Mouse (Mus musculus): ENCODE measurements around the gene Ercc6l2. TPM values are rescaled to one million over a fixed set of nuclear protein-coding genes. Genes with fewer than 3 reads are reported as not detected.

Ercc6l2 gene
- 1.8 and 6.1 TPM in 2 replicates for polyA plus RNA-seq (2012; ENCODE audit: insufficient read depth, low replicate concordance)

GRCm38 (mm10) chr13:63814746-63815681 lies at the start of gene Ercc6l2:
Gene Ercc6l2, plus strand, starts transcription at chr13:63815240.
- H3K36me3 ChIP-seq (replicated peaks; ENCODE audit: low read length), result no peaks in the 10 kb centered on the region
- peak within 1 kb of the TSS; percentile 95 for H3K4me3 ChIP-seq (replicated peaks)
- no peaks in the 10 kb centered on the region for H3K27me3 ChIP-seq (replicated peaks)

DNA sequence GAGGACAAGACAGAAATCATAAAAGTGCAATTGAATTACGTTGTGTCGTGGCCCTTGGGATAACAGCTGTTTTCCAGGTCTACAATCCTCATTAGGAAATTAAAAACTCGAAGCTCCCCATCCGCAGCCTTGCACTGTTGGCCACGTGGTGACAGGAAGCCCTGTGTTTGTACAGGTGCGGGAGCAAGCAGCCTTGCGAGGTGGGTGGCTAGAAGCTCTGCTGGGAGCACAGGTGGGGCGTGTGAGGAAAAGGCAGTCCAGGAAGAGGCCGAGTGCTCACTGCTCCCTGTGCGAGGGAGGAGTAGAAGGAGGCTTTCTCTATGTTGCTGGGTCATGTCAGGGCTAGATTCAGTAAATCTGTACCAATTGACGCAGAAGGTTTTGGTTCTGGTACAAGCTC lies 49.0 kb upstream of the Ercc6l2 start:
- TF ChIP-seq GATA1 (IDR thresholded peaks at IDR 0.05; ENCODE audit: borderline replicate concordance, low read length) (no peak), FLI1 (IDR thresholded peaks at IDR 0.05; ENCODE audit: low read length) (no peak)
- H3K27me3 ChIP-seq (replicated peaks), result no peaks in the 10 kb centered on the region
- no peaks in the 10 kb centered on the region; the same call in 1 of the 2 replicates for H3K9me3 ChIP-seq
- H3K4me3 ChIP-seq (replicated peaks), result no peak overlapping the region
- no peaks in the 10 kb centered on the region for H3K4me1 ChIP-seq
- H3K36me3 ChIP-seq (replicated peaks; ENCODE audit: low read length), result no peaks in the 10 kb centered on the region

More at GRCm38 (mm10) chr13:63814746-63815681, at the start of gene Ercc6l2:
- Histone ChIP-seq H3K9me3 (no peaks in the 10 kb centered on the region), H3K4me1 (peaks cover 42% of the 10 kb centered on the region)
- TF ChIP-seq GATA1 (IDR thresholded peaks at IDR 0.05; ENCODE audit: borderline replicate concordance, low read length) (no peak), FLI1 (IDR thresholded peaks at IDR 0.05; ENCODE audit: low read length) (peak; percentile 49; the same call in 1 of the 2 replicates)

- no peaks in the 10 kb centered on the region for H3K4me1 ChIP-seq
- no peak overlapping the region for H3K4me3 ChIP-seq (replicated peaks)
- no peaks in the 10 kb centered on the region for H3K36me3 ChIP-seq (replicated peaks; ENCODE audit: low read length)
- no peaks in the 10 kb centered on the region; the same call in 1 of the 2 replicates for H3K9me3 ChIP-seq
- H3K27me3 ChIP-seq (replicated peaks), result no peaks in the 10 kb centered on the region
- TF ChIP-seq FLI1 (IDR thresholded peaks at IDR 0.05; ENCODE audit: low read length), result no peak
- no peak for TF ChIP-seq GATA1 (IDR thresholded peaks at IDR 0.05; ENCODE audit: borderline replicate concordance, low read length)
These were observed 44.0 kb upstream of the Ercc6l2 start for GRCm38 (mm10) chr13:63771009-63771408.

GRCm38 (mm10) chr13:63778925-63779324 lies 36.1 kb upstream of the Ercc6l2 start:
- no peak for TF ChIP-seq FLI1 (IDR thresholded peaks at IDR 0.05; ENCODE audit: low read length)
- TF ChIP-seq GATA1 (IDR thresholded peaks at IDR 0.05; ENCODE audit: borderline replicate concordance, low read length), result no peak
- Histone ChIP-seq H3K4me3 (replicated peaks) (no peak overlapping the region), H3K36me3 (replicated peaks; ENCODE audit: low read length) (no peaks in the 10 kb centered on the region), H3K4me1 (no peaks in the 10 kb centered on the region), H3K9me3 (peaks cover 2% of the 10 kb centered on the region; the same call in 1 of the 2 replicates), H3K27me3 (replicated peaks) (no peaks in the 10 kb centered on the region)

DNA sequence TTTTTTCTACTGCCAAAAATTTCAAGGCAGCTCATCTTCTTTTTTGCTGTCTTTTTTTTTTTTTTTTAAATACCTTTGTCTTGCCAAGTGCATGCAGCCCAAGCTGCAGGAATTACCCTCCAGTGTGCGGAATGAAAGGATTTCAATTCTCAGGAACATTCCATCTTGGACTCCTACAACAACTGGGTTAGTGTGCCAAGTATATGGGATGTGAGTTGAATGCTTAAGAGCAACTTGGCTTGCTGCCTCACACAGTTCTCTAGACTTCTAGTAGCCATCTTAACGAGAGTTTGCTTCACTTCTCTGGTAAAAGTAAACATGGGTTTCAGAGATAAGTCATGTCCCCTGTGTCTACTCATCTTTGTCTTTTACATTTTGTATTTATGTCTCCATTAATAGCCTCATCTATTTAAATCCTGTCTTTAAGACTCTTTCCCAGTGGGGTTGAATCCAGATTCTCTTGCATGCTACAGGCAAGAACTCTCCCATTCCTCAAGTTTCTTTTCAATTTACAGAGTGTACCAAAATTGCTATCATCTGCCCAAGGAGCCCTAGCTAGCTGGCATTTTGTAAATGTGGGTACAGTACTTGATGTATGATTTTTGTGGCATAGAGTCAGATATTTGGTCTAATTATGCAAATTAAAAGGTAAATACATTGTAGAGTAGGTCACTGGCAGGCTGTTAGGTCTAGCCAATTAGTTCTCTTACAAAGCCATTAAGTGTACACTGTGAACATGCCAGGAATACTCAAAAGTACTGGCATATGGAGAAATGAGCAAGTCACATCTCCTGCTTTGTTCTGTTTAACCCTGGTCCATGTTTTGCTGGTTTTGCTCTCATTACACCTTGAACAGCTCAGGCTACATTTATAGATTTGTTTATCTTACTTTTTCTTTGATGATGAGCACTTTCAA lies 35.4 kb upstream of the Ercc6l2 start:
- no peak overlapping the region for H3K4me3 ChIP-seq (replicated peaks)
- H3K27me3 ChIP-seq (replicated peaks), result no peaks in the 10 kb centered on the region
- TF ChIP-seq GATA1 (IDR thresholded peaks at IDR 0.05; ENCODE audit: borderline replicate concordance, low read length) (no peak), FLI1 (IDR thresholded peaks at IDR 0.05; ENCODE audit: low read length) (no peak)
- H3K36me3 ChIP-seq (replicated peaks; ENCODE audit: low read length), result no peaks in the 10 kb centered on the region
- peaks cover 4% of the 10 kb centered on the region; the same call in 1 of the 2 replicates for H3K9me3 ChIP-seq
- H3K4me1 ChIP-seq, result no peaks in the 10 kb centered on the region

DNA sequence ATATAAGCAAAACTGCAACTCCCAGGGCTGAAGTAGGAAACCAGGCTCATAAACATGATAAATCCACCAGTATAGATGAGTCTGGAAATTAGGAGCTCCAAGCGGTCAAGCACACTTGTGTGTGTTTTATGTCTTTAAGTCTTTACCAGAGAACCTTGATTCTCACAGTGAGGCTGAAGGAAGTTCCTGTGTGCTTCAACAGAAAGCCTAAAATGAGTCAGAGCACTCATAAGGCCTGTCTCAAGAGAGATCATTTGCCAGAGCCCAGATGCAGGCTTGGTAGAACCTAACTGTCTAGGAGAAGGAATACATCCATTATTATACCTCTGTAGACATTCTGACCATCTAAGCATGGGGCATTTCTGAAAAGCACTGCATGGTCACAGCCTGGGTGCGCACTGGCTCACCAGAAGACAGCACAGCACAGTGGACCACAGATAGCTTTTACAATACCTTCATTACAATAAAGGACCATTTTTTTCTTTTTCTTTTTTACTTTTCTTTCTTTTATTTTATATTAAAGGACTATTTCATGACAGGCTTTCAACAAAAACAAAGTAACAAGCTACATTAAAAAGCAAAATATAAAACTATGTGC lies 22.7 kb upstream of the Ercc6l2 start:
- peaks cover 3% of the 10 kb centered on the region for H3K27me3 ChIP-seq (replicated peaks)
- H3K36me3 ChIP-seq (replicated peaks; ENCODE audit: low read length), result no peaks in the 10 kb centered on the region
- H3K9me3 ChIP-seq, result no peaks in the 10 kb centered on the region
- TF ChIP-seq GATA1 (IDR thresholded peaks at IDR 0.05; ENCODE audit: borderline replicate concordance, low read length) (no peak), FLI1 (IDR thresholded peaks at IDR 0.05; ENCODE audit: low read length) (no peak)
- no peaks in the 10 kb centered on the region for H3K4me1 ChIP-seq
- H3K4me3 ChIP-seq (replicated peaks), result no peak overlapping the region

DNA sequence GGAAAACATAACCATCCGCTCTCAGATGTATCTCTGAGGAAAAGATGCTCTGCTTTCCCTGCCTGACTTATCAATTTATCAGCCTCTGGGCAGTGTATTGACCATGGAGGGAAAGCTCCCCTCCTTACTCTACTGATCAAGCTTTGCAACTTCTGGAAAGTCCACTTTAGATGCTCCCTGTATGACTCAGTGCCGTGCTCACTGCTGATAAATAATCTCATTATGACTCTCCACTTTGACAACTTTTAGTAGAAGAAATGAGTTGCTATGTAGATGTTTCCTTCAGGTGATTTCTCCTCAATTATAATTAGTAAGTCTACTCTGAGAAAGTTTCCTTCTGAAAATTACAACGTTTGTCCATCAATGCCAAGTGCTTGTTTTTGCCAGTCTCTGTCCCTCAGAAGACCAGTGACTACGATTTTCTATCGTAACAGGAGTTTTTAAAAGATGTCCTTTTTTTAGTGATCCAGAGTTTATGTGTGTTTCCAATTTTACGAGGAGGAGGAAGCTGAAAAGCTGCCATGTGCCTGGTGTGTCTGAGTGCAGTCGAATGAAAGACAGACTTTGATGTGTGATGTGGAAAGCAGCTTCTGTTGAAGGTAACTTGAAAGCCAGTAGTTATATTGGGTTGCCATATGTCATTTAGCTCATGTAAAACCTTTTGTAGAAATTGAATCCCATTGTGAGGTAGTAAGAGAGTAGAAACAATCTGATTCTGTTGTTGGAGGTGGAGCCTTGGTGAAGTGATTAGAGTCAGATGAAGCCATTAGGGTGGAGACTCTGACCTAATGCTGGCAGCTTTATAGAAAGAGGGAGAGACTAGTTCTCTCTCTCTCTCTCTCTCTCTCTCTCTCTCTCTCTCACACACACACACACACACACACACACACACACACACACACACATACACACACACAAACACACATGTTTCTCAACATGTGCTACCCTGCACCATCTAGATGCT lies 21.4 kb upstream of the Ercc6l2 start:
- Histone ChIP-seq H3K4me3 (replicated peaks) (no peak overlapping the region), H3K36me3 (replicated peaks; ENCODE audit: low read length) (no peaks in the 10 kb centered on the region), H3K27me3 (replicated peaks) (peaks cover 3% of the 10 kb centered on the region), H3K9me3 (no peaks in the 10 kb centered on the region), H3K4me1 (no peaks in the 10 kb centered on the region)
- no peak for TF ChIP-seq GATA1 (IDR thresholded peaks at IDR 0.05; ENCODE audit: borderline replicate concordance, low read length)
- no peak for TF ChIP-seq FLI1 (IDR thresholded peaks at IDR 0.05; ENCODE audit: low read length)

DNA sequence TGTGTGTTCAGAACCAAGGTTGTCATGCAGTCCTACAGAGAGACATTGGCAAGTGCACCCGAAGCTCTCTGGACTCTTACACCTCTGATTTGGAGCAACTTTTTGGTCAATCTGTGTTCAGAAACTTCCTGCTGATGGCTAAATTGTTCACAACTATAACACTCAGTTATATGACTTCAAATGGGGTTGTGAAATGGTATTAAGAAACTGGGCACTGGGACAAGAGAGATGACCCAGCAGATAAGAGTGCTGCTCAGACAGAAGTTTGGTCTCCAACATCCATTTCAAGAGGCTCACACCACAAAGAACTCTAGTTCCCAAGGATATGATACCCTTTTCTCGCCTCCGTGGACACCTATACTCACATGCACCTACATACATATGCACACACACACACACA lies 16.4 kb upstream of the Ercc6l2 start:
- TF ChIP-seq FLI1 (IDR thresholded peaks at IDR 0.05; ENCODE audit: low read length), result no peak
- no peak for TF ChIP-seq GATA1 (IDR thresholded peaks at IDR 0.05; ENCODE audit: borderline replicate concordance, low read length)
- peaks cover 3% of the 10 kb centered on the region for H3K27me3 ChIP-seq (replicated peaks)

More for the DNA sequence above, 16.4 kb upstream of the Ercc6l2 start:
- no peaks in the 10 kb centered on the region for H3K36me3 ChIP-seq (replicated peaks; ENCODE audit: low read length)
- no peak overlapping the region for H3K4me3 ChIP-seq (replicated peaks)
- H3K4me1 ChIP-seq, result no peaks in the 10 kb centered on the region
- no peaks in the 10 kb centered on the region for H3K9me3 ChIP-seq

Data from megakaryocyte, embryonic 14.5 days (primary cell).